ENCODE assay signal across 22 mouse cellular contexts in the genomic region with DNA sequence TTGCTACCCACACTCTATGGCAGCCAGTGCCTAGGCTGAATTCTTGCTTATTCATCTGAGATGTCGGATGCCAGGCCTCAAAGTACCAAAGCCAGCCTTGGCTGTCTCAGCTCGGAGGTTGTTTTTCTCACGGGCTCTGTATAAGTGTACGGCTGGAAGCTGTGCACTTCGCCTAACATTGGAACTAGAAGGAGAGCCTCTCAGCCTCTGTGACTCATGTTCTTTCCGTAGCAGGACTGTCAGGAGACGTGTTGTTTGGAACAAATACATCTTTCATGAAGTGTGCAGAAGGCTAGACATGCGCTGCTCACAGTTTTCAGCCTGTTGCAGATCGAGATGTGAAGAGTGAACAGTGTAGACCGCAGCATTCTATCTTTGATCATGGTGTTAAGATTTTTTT.
DNase-seq lines count a peak whose midpoint lies in the region; ATAC-seq and TF ChIP-seq lines count a peak whose summit lies in the region.
"Had no signal": no experiment of that assay in that cellular context is flagged by ENCODE, and none has a peak within 500 bp of the region (broad histone marks: within the 10 kb centered on the region; RNA-seq: fewer than 3 reads in every experiment).

No protein-coding gene starts in this region.

- TF ChIP-seq CTCF in forebrain, postnatal 0 days (IDR thresholded peaks at IDR 0.05; ENCODE audit: low read depth) = no peak
- TF ChIP-seq CTCF in hindbrain, postnatal 0 days (IDR thresholded peaks at IDR 0.05; ENCODE audit: low read depth) = no peak

- 74% methylated on average over 10 of the region's 10 CpGs for WGBS in forebrain, postnatal 0 days
- 91% methylated on average over 10 of the region's 10 CpGs for WGBS in forebrain, embryonic 11.5 days
- WGBS in hindbrain, postnatal 0 days = 81% methylated on average over 10 of the region's 10 CpGs
- 88% methylated on average over 10 of the region's 10 CpGs for WGBS in hindbrain, embryonic 13.5 days

- H3K4me2 ChIP-seq in forebrain, postnatal 0 days (ENCODE audit: low read depth) = no peak overlapping the region
- no peak overlapping the region for H3K4me2 ChIP-seq in forebrain, embryonic 11.5 days (ENCODE audit: low read depth, low read length, severe bottlenecking)
- no peak overlapping the region for H3K4me2 ChIP-seq in hindbrain, postnatal 0 days (ENCODE audit: low read depth, low read length)
- no peak overlapping the region for H3K4me2 ChIP-seq in hindbrain, embryonic 13.5 days
- H3K4me2 ChIP-seq: forebrain, embryonic 15.5 days; limb, embryonic 13.5 days; midbrain, embryonic 13.5 days; neural tube, embryonic 15.5 days had no signal

- H3K4me3 ChIP-seq in forebrain, postnatal 0 days (ENCODE audit: low read depth, low read length) = no peak overlapping the region
- no peak overlapping the region for H3K4me3 ChIP-seq in forebrain, embryonic 11.5 days (ENCODE audit: low read depth, low read length)
- no peak overlapping the region for H3K4me3 ChIP-seq in hindbrain, postnatal 0 days (ENCODE audit: low read length)
- no peak overlapping the region for H3K4me3 ChIP-seq in hindbrain, embryonic 13.5 days
- H3K4me3 ChIP-seq: embryonic facial prominence, embryonic 10.5 days; forebrain, embryonic 15.5 days; limb, embryonic 13.5 days; midbrain, embryonic 13.5 days; neural tube, embryonic 15.5 days had no signal

- H3K36me3 ChIP-seq in forebrain, postnatal 0 days (ENCODE audit: insufficient read depth) = no peaks in the 10 kb centered on the region
- no peaks in the 10 kb centered on the region for H3K36me3 ChIP-seq in forebrain, embryonic 11.5 days (ENCODE audit: control insufficient read depth, insufficient read depth, low read length)
- H3K36me3 ChIP-seq in hindbrain, postnatal 0 days (ENCODE audit: insufficient read depth, low read length) = no peaks in the 10 kb centered on the region
- H3K36me3 ChIP-seq in hindbrain, embryonic 13.5 days = no peaks in the 10 kb centered on the region
- H3K36me3 ChIP-seq: embryonic facial prominence, embryonic 10.5 days; forebrain, embryonic 15.5 days; G1E; limb, embryonic 13.5 days; midbrain, embryonic 13.5 days; neural tube, embryonic 15.5 days had no signal

- H3K27me3 ChIP-seq in forebrain, postnatal 0 days (ENCODE audit: insufficient read depth, low read length) = no peaks in the 10 kb centered on the region
- no peaks in the 10 kb centered on the region for H3K27me3 ChIP-seq in forebrain, embryonic 11.5 days (ENCODE audit: control insufficient read depth, insufficient read depth, low read length)
- H3K27me3 ChIP-seq in hindbrain, postnatal 0 days (ENCODE audit: insufficient read depth, low read length) = no peaks in the 10 kb centered on the region
- H3K27me3 ChIP-seq in hindbrain, embryonic 13.5 days = no peaks in the 10 kb centered on the region
- H3K27me3 ChIP-seq: forebrain, embryonic 15.5 days; limb, embryonic 13.5 days; midbrain, embryonic 13.5 days; neural tube, embryonic 15.5 days had no signal

- H3K4me1 ChIP-seq in forebrain, postnatal 0 days (ENCODE audit: insufficient read depth) = no peaks in the 10 kb centered on the region
- H3K4me1 ChIP-seq in forebrain, embryonic 11.5 days (replicated peaks; ENCODE audit: control insufficient read depth, insufficient read depth, low read length) = no peaks in the 10 kb centered on the region
- no peaks in the 10 kb centered on the region for H3K4me1 ChIP-seq in hindbrain, postnatal 0 days (ENCODE audit: insufficient read depth, low read length)
- H3K4me1 ChIP-seq in hindbrain, embryonic 13.5 days (replicated peaks) = no peaks in the 10 kb centered on the region
- H3K4me1 ChIP-seq: embryonic facial prominence, embryonic 10.5 days; forebrain, embryonic 15.5 days; limb, embryonic 13.5 days; midbrain, embryonic 13.5 days; neural tube, embryonic 15.5 days had no signal

- H3K9me3 ChIP-seq in forebrain, postnatal 0 days (ENCODE audit: low read length) = no peaks in the 10 kb centered on the region
- no peaks in the 10 kb centered on the region for H3K9me3 ChIP-seq in forebrain, embryonic 11.5 days (ENCODE audit: control insufficient read depth, low read length)
- no peaks in the 10 kb centered on the region for H3K9me3 ChIP-seq in hindbrain, postnatal 0 days (ENCODE audit: low read length)
- no peaks in the 10 kb centered on the region for H3K9me3 ChIP-seq in hindbrain, embryonic 13.5 days
- H3K9me3 ChIP-seq: embryonic facial prominence, embryonic 10.5 days; forebrain, embryonic 15.5 days; limb, embryonic 13.5 days; midbrain, embryonic 13.5 days; neural tube, embryonic 15.5 days had no signal

- no peak overlapping the region for H3K9ac ChIP-seq in forebrain, postnatal 0 days
- H3K9ac ChIP-seq in forebrain, embryonic 11.5 days (ENCODE audit: low read length) = no peak overlapping the region
- no peak overlapping the region for H3K9ac ChIP-seq in hindbrain, postnatal 0 days (replicated peaks; ENCODE audit: low read length)
- no peak overlapping the region for H3K9ac ChIP-seq in hindbrain, embryonic 13.5 days
- H3K9ac ChIP-seq: forebrain, embryonic 15.5 days; limb, embryonic 13.5 days; liver, postnatal 0 days; midbrain, embryonic 13.5 days; neural tube, embryonic 15.5 days had no signal

- ATAC-seq in forebrain, postnatal 0 days = peak; percentile 83
- no peak for ATAC-seq in forebrain, embryonic 11.5 days (replicated peaks; ENCODE audit: low FRiP score)
- no peak for ATAC-seq in hindbrain, postnatal 0 days
- ATAC-seq in hindbrain, embryonic 13.5 days (ENCODE audit: low FRiP score) = no peak
- ATAC-seq: CD4-positive, CD25-positive, alpha-beta regulatory T cell, adult 4 months; forebrain, embryonic 15.5 days; liver, postnatal 0 days; midbrain, embryonic 13.5 days had no signal

- DNase-seq in forebrain, postnatal 0 days = peak; percentile 37
- no peak for DNase-seq in forebrain, embryonic 11.5 days (ENCODE audit: low spot score)
- peak; percentile 2 for DNase-seq in lung, postnatal 10 days
- DNase-seq in lung, postnatal 14 days = no peak
- DNase-seq in left cerebral cortex, adult 9 months (ENCODE audit: low spot score in 2 of 2) = peak; percentile 49 to 66
- DNase-seq in spleen, postnatal 36 days (ENCODE audit: low spot score in 2 of 2) = no peak
- no peak for DNase-seq in hindbrain, postnatal 0 days (ENCODE audit: low spot score)
- DNase-seq: cerebellum, postnatal 25 days; gastrocnemius, postnatal 10 days; heart, adult 18-20 months; heart, postnatal 4 days; kidney, adult 9 months; kidney, postnatal 36 days; liver, postnatal 0 days had no signal

- no peak overlapping the region for H3K27ac ChIP-seq in forebrain, postnatal 0 days (ENCODE audit: low read depth, low read length)
- H3K27ac ChIP-seq in forebrain, embryonic 11.5 days (ENCODE audit: low read depth, low read length) = no peak overlapping the region
- H3K27ac ChIP-seq in hindbrain, postnatal 0 days = no peak overlapping the region
- H3K27ac ChIP-seq in hindbrain, embryonic 13.5 days = no peak overlapping the region
- H3K27ac ChIP-seq: embryonic facial prominence, embryonic 10.5 days; forebrain, embryonic 15.5 days; limb, embryonic 13.5 days; midbrain, embryonic 13.5 days; neural tube, embryonic 15.5 days had no signal

Comparison
In these comparisons a context has a peak if more than half of its experiments do, and no peak if none do; other contexts are left out.
1. DNase-seq: peak in forebrain, postnatal 0 days (single experiment), lung, postnatal 10 days (single experiment) and left cerebral cortex, adult 9 months (2 of 2); none in forebrain, embryonic 11.5 days (single experiment), lung, postnatal 14 days (single experiment), spleen, postnatal 36 days (0 of 2) and hindbrain, postnatal 0 days (single experiment).